Mouse (Mus musculus): ENCODE results near the gene Calr4. TPM values are rescaled to one million over a fixed set of nuclear protein-coding genes. Genes with fewer than 3 reads are reported as not detected.

Gene Calr4
- total and polyA plus RNA-seq, 3 experiments: 0.09 TPM; not detected in 2

DNA sequence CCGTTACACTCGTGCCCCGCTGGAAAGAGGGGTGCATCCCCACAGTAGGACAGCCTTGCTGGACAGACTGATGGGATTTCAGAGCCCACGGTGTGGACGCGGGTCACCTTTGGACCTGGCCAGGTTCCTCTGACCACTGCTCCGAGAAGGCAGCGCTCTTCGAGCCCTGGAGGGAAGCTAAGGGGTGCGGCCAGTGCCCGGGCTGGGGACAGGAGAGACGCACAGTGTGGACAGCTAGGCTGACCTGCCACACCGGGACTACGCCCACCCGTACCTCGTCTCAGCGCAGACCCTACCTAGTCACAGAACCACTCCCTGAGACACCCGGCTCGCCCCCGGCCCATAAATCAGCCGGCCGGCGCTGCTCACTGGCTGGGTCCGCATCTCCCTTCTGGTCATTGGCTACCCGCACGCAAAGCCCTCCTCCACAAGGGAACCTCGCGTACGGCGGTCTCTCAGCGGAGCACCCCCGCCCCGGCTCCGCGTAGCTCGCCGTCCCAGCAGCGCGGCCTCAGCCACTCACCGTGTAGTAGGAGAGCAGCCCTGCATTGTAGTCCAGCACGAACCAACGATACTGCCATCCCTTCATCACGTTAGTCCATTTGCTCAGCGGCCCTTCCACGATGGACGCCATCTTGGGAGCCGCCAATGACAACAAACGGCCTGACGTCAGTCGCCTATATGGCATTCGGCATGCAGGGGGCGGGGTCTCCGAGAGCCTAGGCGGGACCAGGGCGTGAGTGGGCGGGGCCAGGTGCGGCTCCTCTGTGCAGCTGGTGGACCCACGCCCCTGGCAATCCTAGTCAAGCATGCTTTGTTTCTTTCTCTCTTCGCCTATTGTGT, 32.5 kb upstream of the Calr4 start, which contains the start of gene Osbpl9:
Gene Osbpl9, minus strand, starts transcription at position 691 of the 843 bp plus-strand sequence.
- TF ChIP-seq TAL1 (conservative IDR thresholded peaks at IDR 0.05; ENCODE audit: low read depth, low read length): no peak
- no peak for TF ChIP-seq POLR2AphosphoS5 (IDR thresholded peaks at IDR 0.05; ENCODE audit: insufficient replicate concordance, low read depth, low read length)
- TF ChIP-seq CTCF (IDR thresholded peaks at IDR 0.05; ENCODE audit: low read depth, low read length): no peak
- TF ChIP-seq GATA1 (IDR thresholded peaks at IDR 0.05; ENCODE audit: borderline replicate concordance, low read length): no peak
- no peak for TF ChIP-seq GATA2 (IDR thresholded peaks at IDR 0.05; ENCODE audit: borderline replicate concordance, low read depth, low read length)
- Histone ChIP-seq H3K36me3 (replicated peaks) (peaks cover 8% of the 10 kb centered on the region), H3K4me3 (ENCODE audit: low read depth, low read length) (peak within 1 kb of the TSS; percentile 98), H3K27me3 (ENCODE audit: insufficient read depth, low read length) (peaks cover 3% of the 10 kb centered on the region; the same call in 1 of the 2 replicates), H3K4me1 (ENCODE audit: insufficient read depth, low read depth, low read length) (peaks cover 15% of the 10 kb centered on the region), H3K9me3 (replicated peaks) (no peaks in the 10 kb centered on the region)
- peak; percentile 95 for ATAC-seq (ENCODE audit: extremely low read depth, insufficient number of reproducible peaks, low FRiP score, poor library complexity, severe bottlenecking)
- peak; percentile 93 for DNase-seq (ENCODE audit: low spot score)

DNA sequence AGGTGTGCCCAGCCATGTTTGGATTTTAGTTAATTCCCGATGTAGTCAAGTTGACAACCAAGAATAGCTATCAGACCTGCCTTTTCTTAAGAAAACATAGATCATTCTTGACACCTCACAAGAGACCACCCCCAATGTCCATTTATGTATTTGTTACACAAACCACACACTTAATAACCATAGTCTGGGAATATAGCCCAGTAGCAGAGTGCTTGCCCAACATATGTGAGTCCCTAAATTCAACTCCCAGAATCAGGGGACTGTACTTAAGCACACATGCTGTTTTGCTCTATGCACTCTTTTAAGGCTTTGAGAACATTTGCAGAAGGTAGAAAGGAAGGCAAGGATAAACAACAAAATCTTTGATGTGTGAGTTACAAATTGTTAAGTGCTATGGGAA, 30.4 kb upstream of the Calr4 start:
- Histone ChIP-seq H3K27me3 (ENCODE audit: insufficient read depth, low read length) (peaks cover 3% of the 10 kb centered on the region; the same call in 1 of the 2 replicates), H3K9me3 (replicated peaks) (no peaks in the 10 kb centered on the region), H3K36me3 (replicated peaks) (peaks cover 3% of the 10 kb centered on the region), H3K4me1 (ENCODE audit: insufficient read depth, low read depth, low read length) (peaks cover 15% of the 10 kb centered on the region), H3K4me3 (ENCODE audit: low read depth, low read length) (no peak overlapping the region)
- DNase-seq (ENCODE audit: low spot score): no peak
- no peak for TF ChIP-seq CTCF (IDR thresholded peaks at IDR 0.05; ENCODE audit: low read depth, low read length)
- TF ChIP-seq POLR2AphosphoS5 (IDR thresholded peaks at IDR 0.05; ENCODE audit: insufficient replicate concordance, low read depth, low read length): no peak
- no peak for TF ChIP-seq TAL1 (conservative IDR thresholded peaks at IDR 0.05; ENCODE audit: low read depth, low read length)
- no peak for TF ChIP-seq GATA2 (IDR thresholded peaks at IDR 0.05; ENCODE audit: borderline replicate concordance, low read depth, low read length)
- ATAC-seq (ENCODE audit: extremely low read depth, insufficient number of reproducible peaks, low FRiP score, poor library complexity, severe bottlenecking): no peak

DNA sequence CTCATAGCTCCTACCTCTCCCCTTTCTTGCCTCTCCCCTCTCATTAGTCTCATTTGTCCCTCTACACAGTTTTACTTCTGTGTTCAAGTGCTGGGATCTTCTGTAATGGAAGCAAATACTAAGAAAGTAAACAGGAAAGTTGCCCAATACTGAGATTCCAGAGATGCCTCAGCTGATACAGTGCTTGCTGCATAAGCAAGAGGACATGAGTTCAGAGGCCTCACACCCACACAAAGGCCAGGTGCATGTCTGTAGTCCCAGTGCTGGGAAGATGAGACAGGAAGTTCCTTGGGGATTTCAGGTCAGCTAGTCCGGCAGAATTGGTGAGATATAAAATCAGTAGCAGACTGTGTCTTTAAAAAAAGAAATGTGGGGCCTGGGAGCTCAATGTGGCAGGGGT, 29.9 kb upstream of the Calr4 start:
- ATAC-seq (ENCODE audit: extremely low read depth, insufficient number of reproducible peaks, low FRiP score, poor library complexity, severe bottlenecking) (no peak), DNase-seq (ENCODE audit: low spot score) (no peak)
- peaks cover 3% of the 10 kb centered on the region; the same call in 1 of the 2 replicates for H3K27me3 ChIP-seq (ENCODE audit: insufficient read depth, low read length)
- no peaks in the 10 kb centered on the region for H3K36me3 ChIP-seq (replicated peaks)
- H3K9me3 ChIP-seq (replicated peaks): no peaks in the 10 kb centered on the region
- TF ChIP-seq POLR2AphosphoS5 (IDR thresholded peaks at IDR 0.05; ENCODE audit: insufficient replicate concordance, low read depth, low read length) (no peak), TAL1 (conservative IDR thresholded peaks at IDR 0.05; ENCODE audit: low read depth, low read length) (no peak), CTCF (IDR thresholded peaks at IDR 0.05; ENCODE audit: low read depth, low read length) (no peak), GATA1 (IDR thresholded peaks at IDR 0.05; ENCODE audit: borderline replicate concordance, low read length) (no peak), GATA2 (IDR thresholded peaks at IDR 0.05; ENCODE audit: borderline replicate concordance, low read depth, low read length) (no peak)
- H3K4me1 ChIP-seq (ENCODE audit: insufficient read depth, low read depth, low read length): peaks cover 15% of the 10 kb centered on the region
- no peak overlapping the region for H3K4me3 ChIP-seq (ENCODE audit: low read depth, low read length)

DNA sequence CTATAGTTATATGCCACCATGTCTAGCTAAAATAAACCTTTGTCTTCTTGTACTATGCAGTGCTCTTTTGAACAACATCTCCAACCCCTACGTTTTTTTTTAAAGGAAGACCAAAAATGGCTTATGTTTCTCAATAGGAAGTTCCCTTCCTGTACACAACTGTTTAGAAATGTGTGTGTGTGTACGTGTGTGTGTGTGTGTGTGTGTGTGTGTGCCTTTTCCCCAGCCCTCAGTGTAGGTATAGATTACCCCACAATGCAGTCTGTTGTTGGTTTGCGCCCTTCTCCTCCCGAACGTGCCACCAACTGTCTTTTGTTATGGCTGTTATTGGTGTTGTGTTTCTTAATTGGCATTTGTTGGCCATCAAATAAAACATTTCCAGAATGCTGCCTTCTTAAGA, 26.8 kb upstream of the Calr4 start:
- H3K27me3 ChIP-seq (ENCODE audit: insufficient read depth, low read length): peaks cover 21% of the 10 kb centered on the region
- DNase-seq (ENCODE audit: low spot score) (no peak), ATAC-seq (ENCODE audit: extremely low read depth, insufficient number of reproducible peaks, low FRiP score, poor library complexity, severe bottlenecking) (no peak)
- H3K4me1 ChIP-seq (ENCODE audit: insufficient read depth, low read depth, low read length): peaks cover 3% of the 10 kb centered on the region; the same call in 1 of the 2 replicates
- no peak overlapping the region for H3K4me3 ChIP-seq (ENCODE audit: low read depth, low read length)
- TF ChIP-seq CTCF (IDR thresholded peaks at IDR 0.05; ENCODE audit: low read depth, low read length): no peak
- TF ChIP-seq TAL1 (conservative IDR thresholded peaks at IDR 0.05; ENCODE audit: low read depth, low read length): no peak
- no peak for TF ChIP-seq POLR2AphosphoS5 (IDR thresholded peaks at IDR 0.05; ENCODE audit: insufficient replicate concordance, low read depth, low read length)
- no peak for TF ChIP-seq GATA1 (IDR thresholded peaks at IDR 0.05; ENCODE audit: borderline replicate concordance, low read length)
- no peak for TF ChIP-seq GATA2 (IDR thresholded peaks at IDR 0.05; ENCODE audit: borderline replicate concordance, low read depth, low read length)
- no peaks in the 10 kb centered on the region for H3K9me3 ChIP-seq (replicated peaks)
- H3K36me3 ChIP-seq (replicated peaks): no peaks in the 10 kb centered on the region

DNA sequence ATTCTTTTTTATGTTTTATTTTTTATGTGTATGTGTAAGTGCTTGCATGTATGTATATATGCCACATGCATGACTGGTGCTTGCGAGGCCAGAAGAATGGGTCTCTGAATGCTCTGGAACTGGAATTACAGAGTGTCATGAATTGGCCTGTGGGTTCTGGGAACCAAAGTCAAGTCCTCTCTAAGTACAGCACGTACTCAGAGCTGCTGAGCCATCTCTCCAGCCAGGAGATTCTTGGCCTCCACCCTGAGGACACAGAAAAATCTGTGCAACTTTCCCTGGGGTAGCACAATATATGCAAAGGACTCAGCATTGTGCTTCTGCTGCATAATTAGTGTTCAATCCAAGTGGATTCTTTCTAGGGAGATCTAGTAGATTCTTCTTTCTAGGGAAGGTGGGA, 24.0 kb upstream of the Calr4 start:
- no peak for TF ChIP-seq TAL1 (conservative IDR thresholded peaks at IDR 0.05; ENCODE audit: low read depth, low read length)
- TF ChIP-seq GATA2 (IDR thresholded peaks at IDR 0.05; ENCODE audit: borderline replicate concordance, low read depth, low read length): no peak

DNA sequence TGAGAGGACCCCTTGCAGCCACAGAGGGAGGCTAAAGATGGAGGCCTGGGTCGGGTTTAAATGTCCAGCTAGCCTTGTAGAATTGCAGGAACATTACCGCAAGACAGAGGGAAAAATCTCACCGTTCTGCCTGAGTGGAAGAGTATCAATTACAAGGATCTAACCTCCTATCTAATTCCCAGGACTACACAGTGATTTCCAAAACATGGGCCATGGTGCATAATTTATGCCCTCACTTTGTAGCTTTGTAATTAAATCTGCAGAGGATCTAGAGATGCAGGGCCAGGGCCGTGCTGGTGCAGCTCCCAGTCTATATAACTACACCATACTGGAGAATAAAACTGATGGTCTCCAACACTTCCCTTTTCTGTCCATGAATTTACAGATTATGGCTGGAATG, 23.4 kb upstream of the Calr4 start:
- TF ChIP-seq GATA1 (IDR thresholded peaks at IDR 0.05; ENCODE audit: borderline replicate concordance, low read length) (no peak), GATA2 (IDR thresholded peaks at IDR 0.05; ENCODE audit: borderline replicate concordance, low read depth, low read length) (no peak), POLR2AphosphoS5 (IDR thresholded peaks at IDR 0.05; ENCODE audit: insufficient replicate concordance, low read depth, low read length) (no peak), CTCF (IDR thresholded peaks at IDR 0.05; ENCODE audit: low read depth, low read length) (no peak)
- H3K4me3 ChIP-seq (ENCODE audit: low read depth, low read length): no peak overlapping the region
- no peak for ATAC-seq (ENCODE audit: extremely low read depth, insufficient number of reproducible peaks, low FRiP score, poor library complexity, severe bottlenecking)
- H3K4me1 ChIP-seq (ENCODE audit: insufficient read depth, low read depth, low read length): 0 out of 2 replicates have a peak, but pooled peaks cover 2% of the 10 kb centered on the region
- H3K27me3 ChIP-seq (ENCODE audit: insufficient read depth, low read length): peaks cover 21% of the 10 kb centered on the region
- no peaks in the 10 kb centered on the region for H3K9me3 ChIP-seq (replicated peaks)
- H3K36me3 ChIP-seq (replicated peaks): no peaks in the 10 kb centered on the region
- DNase-seq (ENCODE audit: low spot score): no peak

More for the DNA sequence above, 24.0 kb upstream of the Calr4 start:
- Histone ChIP-seq H3K9me3 (replicated peaks) (no peaks in the 10 kb centered on the region), H3K4me3 (ENCODE audit: low read depth, low read length) (no peak overlapping the region), H3K27me3 (ENCODE audit: insufficient read depth, low read length) (peaks cover 21% of the 10 kb centered on the region), H3K36me3 (replicated peaks) (no peaks in the 10 kb centered on the region), H3K4me1 (ENCODE audit: insufficient read depth, low read depth, low read length) (0 out of 2 replicates have a peak, but pooled peaks cover 2% of the 10 kb centered on the region)
- DNase-seq (ENCODE audit: low spot score): no peak
- no peak for ATAC-seq (ENCODE audit: extremely low read depth, insufficient number of reproducible peaks, low FRiP score, poor library complexity, severe bottlenecking)
